Mouse (Mus musculus): ENCODE measurements around the gene Myo5c. TPM values are rescaled to one million over a fixed set of nuclear protein-coding genes. Genes with fewer than 3 reads are reported as not detected.

The Myo5c gene
- not detected for polyA plus RNA-seq (2017; shearing (Covaris generic))

DNA sequence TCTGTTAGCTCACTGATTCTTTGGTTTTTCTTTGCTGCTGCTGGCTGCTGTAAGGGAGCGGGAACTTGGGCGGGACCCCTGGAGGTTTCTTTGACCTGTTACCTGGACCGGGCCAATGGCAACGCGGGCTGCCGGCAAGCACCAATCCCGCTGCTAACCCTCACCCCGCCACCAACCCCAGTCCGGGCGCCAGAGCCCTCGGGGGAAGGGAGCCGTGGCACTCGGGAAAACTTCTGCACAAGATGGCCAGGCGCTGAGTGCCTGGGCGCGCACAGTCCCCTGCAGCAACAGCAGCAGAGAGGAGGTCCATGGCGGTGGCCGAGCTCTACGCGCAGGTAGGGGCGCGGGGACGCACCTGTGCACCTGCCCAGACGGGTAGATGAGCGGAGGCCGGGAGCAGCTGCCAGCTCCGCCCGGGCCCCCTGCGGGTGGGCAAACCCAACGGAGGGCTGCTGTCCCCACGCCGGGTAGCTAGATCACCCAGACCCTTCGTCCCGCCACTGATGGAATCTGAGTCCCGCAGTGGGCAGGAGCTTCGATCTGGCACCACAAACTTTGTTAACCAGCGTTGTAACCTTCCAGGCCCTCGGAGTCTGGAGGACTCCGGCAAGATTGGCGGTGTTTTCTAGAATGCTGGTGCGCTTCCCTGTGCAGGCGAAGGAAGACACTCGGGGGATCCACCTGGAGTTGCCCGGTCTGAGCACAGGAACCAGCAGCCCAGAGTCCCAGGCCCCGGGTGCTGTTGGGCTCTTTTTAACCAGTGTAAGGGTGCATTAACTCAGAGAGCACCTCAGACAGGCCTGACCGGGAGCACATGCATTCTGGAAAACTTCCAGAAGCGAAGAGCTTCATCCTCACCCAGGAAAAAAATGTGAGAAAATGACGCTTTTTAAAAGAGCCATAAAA lies at the start of gene Myo5c:
Gene Myo5c, plus strand, starts transcription at position 180 of the 906 bp plus-strand sequence.
- no peak for ATAC-seq

DNA sequence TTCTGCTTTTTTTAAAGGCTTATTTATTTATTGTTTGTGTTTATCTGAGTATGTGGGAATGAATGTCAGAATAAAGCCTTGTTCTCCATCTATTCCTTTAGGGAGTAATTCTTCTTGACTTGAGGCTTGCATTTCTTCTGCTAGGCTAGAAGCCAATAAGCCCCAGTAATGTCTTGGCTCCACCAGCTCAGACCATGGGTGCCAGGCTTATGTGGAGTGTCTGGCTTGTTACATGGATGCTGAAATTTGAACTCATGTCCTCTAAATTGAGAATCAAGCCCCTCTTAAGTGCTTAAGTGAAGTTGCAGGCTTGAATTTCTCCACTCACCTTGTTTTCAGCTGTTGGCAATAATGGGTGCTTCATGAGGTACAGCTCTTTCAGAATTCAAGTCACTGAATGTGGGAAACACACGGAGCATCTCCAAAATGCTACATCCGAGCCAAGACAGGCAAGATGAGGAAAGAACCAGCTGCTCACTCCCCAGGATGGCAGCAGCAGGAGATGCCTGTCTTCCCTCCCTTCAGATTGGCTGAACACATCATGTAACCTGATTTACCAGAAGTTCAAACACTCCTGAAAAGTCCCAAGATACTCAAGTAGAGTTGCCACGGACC lies 44.1 kb upstream of the Myo5c start:
- ATAC-seq: no peak

DNA sequence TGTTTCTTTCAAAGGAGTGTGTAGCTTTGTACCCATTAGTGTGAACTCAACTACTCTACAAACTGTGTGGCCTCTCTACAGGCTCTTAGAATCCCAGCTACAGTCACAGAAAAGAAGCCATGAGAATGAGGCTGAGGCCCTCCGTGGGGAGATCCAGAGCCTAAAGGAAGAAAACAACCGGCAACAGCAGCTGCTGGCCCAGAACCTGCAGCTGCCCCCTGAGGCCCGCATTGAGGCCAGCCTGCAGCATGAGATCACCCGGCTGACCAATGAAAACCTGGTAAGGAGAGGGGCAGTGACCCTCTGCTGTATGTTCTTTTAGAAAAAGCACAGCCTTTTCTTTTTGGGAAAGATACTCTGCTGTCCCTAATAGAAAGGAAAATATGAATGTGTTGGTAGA lies 38.0 kb upstream of the Myo5c start:
- no peak for ATAC-seq

DNA sequence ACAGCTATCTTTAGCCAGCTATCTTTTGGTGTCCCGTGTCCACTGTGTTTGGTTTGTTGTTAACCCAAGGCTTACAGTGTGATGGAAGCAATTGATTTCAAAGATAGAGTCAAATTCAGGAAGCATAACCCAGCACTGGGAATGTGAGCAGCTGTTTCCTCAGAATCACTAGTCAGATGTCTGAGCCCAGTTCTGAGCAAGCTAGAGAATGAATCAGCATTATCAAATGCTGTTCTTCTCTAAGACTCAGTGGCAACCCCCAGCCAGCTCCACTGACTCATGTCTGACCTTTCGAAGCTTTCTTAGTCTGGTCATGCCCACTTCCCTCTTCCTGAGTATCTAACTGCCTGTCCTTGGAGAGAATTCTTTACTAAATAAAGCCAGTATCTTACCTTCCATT lies 35.5 kb upstream of the Myo5c start:
- no peak for ATAC-seq

DNA sequence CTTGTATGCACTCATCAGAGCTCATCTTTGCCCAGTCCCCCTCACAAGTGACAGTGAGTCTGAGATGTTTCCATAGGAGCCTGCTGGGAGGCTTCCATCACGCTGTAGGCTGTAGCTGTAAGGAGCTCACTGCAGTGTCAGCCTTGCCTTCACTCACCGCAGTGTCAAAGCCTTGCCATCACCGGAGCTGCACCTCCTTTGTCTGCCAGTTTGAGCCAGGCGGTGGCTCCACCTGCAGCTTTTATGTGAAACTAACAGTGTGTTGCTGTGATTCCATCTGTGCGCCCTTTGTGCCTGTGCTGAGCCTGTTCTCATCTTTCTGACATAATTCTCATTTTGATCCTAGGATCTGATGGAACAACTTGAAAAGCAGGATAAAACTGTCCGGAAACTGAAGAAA lies 34.5 kb upstream of the Myo5c start:
- no peak for ATAC-seq

DNA sequence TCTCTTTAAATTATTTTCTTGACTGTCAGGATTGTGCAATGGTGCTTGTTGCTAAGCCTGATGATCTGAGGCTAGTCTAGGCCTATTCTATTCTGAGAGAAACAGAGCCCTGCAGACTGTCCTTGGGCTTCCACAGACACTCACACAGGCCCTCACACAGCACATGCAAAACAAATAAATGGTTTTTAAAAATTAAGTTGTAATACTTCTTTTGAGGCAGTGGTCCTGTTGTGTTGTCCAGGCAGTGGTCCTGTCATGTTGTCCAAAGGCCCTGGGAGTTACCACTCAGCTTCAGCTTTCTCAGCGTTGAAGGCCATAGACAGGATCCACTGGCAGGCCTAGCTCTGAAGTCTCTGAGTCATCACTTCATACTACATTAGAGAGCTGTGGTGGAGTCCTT lies 30.3 kb upstream of the Myo5c start:
- no peak for ATAC-seq

DNA sequence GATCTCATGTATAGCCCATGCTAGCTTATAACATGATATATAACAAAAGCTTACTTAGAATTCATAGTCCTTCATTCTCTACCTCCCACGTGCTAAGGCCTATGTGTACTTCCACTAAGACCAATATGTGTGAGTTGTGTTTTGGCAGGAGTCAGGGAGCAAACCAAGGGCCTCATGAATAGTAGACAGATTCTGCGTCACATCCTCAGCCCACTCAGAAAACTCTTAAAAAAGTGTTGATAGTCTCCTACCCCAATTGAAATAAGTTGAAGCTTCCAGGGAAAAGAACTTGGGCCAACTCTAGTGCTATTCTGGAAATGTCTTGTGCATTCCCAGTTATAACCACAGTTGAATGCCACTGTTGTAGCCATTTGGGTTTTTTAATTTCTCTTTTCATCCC lies 29.8 kb upstream of the Myo5c start:
- ATAC-seq: no peak

DNA sequence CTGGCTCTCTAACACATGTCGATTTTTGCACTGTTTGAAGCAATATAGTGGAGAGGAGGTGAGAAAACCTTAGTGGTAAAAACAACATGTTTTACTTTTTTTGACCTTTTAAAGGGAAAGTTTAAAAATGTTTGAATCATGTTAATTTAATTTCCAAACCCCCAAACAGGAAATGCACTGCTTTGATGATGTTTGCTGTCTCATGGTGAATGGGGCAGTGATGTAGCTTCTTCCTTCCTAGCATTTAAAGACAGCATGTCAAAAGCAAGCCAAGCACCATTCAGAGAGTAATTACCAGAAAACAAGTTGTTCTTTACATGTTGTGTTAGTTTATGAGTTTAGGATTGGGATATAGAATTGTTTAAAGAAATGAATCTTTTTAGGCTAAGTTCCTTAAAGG lies 22.6 kb upstream of the Myo5c start:
- ATAC-seq: no peak

DNA sequence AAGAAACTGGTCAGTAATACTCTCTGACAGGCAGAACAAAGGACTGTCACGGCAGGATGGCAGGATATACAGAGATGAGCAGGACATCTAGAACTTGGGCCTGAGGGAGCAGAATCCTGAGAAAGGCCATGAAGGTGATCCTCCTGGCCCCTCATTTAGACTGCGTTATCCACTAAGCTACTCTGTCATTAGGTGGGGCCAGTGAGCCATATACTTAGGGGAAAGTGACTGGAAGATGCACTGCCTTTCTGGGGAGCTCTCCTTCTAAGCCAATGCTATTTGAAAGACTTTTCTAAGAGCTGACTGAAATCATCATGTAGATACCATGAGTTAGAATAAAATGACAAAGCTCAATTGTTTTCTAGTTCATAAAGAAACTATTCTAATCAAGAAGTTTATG lies 21.6 kb upstream of the Myo5c start:
- ATAC-seq: no peak

DNA sequence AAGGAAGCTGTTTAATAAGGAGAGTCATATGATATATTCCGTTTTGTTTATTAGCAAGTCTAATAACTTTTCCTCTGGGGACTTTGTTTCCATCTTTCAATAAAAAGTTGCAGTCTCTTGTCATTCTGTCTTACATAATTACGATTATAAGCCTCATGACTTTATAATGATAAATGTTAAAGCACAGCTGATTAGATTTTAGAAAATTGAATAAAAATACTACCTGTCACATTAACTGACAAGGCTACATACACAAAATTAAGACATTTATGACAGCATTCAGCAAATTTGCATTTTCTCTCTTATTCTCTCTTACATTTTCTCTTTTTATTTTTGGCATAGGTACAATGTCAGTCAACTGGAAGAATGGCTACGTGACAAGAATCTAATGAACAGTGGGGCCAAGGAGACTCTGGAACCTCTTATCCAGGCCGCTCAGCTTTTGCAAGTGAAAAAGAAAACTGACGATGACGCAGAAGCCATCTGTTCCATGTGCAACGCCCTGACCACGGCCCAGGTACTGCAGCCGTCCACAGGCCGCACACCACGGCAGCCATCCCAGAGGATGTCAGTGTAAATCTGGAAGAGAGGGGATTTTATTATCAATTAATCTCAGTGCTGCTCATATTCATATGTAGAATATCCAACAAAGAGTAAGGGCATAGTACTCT lies 16.9 kb upstream of the Myo5c start:
- ATAC-seq: no peak

DNA sequence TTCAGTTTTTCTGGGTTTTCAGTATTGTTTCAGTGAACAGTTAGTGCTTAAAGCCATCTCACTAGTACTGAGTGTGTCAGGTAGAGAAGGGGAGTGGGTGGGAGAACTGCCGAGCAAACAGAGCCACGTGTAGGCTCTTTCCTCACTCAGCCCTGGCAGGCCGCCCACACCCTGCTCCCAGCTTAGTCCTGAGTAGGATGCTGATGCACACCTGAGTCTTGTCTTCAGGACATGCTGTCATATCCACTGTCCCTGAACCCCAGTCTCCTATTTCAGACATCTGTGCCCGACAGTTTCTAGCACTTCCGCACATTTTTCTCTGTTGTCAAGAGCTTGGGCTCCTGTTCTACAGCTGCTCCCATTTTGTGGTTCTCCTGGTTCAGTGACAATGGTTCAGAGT lies 11.9 kb upstream of the Myo5c start:
- no peak for ATAC-seq

DNA sequence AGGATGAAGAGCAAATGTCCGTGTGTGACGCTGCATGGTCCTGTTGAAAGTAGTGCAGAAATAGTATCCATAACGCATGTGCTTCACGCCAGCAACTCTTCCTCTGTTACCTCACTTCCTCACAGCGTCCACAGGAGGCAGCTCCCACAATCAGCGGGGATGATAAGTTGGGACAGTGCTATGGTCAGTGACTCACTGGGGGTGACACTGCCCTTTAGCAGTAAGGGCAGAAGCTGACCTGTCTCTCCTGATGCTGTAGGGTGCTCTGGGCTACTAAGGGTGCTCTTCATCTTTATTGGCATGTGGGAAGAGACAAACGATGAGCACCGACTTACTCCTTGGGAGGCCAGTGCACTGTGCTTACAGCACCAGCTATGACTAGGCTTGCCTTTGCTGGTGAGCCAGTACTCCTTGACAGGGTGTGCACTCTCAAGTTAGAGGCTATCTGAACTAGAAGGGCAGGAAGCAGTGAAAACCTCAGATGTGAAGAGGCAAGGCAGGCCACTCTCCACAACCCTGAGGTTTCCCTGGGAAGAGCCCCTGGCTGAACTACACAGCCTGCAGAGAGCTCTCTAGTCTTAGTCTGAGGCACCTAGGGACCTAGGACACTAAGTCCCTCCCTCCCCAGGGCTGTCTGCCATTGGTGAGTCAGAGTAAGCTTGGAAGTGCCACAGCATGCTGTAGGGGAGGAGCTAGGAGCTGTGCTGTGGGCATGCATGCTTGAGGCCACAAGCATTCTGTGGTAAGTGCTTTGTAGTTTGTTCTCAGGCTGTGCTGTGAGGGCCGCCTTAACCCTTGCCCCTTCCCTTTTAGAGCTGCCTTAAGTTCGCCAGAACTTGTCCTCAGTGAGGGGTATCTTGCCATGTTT lies 10.2 kb upstream of the Myo5c start:
- no peak for ATAC-seq

DNA sequence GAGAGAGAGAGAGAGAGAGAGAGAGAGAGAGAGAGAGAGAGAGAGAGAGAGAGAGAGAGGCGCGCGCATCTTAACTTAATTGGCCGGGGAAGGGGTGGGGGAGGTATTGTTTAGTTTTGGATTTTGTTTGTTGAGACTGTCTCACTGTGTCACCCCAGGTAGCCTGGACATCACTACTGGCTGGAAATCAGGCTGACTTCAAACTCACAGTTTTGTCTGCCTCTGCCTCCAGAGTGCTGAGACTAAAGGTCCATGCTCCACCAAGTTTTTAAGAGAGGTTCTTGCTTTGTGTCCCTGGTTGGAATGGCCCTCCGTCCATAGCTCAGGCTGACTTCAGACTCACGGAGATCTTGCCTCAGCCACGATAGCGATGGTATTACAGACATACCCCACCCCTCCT lies 1.0 kb downstream of the Myo5c start:
- no peak for ATAC-seq

DNA sequence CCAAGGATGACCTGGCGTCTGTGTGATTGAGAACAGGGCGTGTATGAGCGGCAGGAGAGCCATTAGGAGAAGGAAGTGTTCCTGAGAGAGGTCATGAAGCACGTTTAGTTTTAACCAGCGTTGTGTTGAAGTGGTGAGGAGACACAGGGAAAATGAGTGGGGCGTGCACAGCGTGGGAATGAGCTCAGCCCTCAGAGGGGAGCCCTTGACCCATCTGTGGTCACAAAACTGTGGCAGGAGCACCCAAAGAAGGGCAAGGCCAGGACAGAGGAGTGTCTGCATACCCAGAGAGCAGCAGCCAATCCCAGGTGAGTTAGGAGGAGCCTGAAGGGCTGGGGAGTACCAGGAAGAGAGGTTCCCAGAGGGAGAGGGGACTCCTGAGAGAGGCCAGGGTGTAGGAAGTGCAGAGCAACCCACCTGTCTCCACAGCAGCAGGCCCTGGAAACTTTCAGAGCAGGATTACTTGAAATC lies 2.5 kb downstream of the Myo5c start:
- ATAC-seq: no peak

DNA sequence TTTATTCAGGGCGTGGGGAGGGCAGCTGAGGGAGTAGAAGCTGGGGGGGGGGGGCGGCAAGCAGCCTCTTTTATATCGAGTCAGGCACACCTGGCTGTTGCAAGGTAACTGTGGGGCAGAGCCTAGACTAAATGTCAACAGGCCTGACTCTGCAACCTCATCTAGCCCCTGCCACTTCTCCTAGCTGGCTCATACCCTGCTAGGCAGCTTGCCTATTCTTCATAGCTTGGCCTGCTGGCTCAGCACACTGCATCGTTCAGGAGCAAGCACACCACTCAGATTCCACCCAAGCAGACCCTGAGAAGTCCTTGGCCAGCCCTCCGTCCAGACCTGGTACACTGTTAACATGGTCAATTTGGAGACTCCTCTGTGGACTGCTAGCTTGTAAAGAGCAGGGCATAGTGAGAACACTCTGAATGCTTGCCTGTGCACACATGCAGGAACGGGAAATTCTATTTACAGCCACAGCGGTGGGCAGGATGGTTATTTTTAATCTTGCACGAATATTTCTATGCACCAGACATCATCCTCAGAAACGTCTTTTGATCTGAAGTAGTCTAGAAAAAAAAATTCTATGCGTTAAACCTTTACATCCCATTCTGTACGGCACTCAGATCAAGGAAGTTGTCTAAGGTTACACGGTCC lies 3.3 kb downstream of the Myo5c start:
- no peak for ATAC-seq

DNA sequence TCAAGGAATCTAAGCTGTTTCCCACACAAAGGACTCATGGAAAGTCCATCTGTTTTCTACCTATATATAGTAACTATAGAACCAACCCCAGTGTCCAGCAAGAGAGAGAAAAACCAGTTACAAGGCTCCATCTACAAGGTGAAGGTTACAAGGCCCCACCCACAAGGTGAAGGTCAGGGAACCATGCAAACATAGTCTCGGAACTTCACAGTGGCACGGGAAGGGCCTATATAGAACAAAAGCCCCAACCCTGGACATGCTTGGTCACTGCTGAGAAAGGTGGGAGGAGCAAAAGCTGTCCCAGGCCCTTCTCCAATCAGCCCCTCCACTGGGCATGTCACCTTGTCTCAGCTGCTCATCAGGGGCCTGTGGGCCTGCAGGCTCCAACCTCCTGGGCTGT lies 3.9 kb downstream of the Myo5c start:
- no peak for ATAC-seq

DNA sequence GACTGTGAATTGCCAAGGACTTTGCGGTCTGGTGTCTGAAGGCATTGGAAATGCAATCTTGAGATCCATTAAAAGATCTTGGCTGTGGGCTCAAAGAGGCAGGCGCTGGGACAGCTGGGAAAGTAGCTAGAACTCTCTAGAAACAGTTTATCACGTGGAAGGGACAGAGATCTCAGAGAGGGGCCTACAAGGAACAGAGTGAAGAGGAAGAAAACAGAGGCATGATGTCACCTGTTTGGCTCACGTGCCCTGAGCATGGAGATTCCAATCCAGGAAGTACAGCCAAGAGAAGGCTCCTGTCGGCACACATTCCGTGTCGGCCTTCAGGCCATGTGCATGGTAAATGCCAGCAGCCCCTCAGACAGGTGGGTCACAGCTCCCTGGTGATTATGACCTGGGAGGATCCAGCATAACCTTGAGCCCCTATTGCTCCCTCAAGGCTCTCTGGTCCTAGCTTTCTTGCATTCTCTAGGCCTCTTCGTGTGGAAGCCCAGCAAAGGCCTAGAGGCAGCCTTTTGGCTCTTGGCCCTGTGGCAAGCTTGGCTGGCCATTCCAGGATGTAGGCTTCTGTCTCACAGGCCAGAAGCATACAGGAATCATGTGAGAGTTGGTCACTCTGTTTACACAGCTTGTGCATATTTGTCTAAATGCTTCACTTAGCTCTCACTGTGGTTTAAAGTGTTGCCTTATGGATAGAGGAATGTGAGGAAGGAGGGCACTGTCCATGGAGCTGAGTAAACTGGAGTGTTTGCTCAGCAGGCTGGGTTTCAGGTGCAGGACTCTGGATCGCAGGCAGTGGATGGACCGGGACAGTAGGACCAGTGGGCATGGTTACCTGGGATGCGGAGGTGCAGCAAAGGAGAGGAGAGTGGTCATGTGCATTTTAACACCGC lies 4.8 kb downstream of the Myo5c start:
- ATAC-seq: no peak

DNA sequence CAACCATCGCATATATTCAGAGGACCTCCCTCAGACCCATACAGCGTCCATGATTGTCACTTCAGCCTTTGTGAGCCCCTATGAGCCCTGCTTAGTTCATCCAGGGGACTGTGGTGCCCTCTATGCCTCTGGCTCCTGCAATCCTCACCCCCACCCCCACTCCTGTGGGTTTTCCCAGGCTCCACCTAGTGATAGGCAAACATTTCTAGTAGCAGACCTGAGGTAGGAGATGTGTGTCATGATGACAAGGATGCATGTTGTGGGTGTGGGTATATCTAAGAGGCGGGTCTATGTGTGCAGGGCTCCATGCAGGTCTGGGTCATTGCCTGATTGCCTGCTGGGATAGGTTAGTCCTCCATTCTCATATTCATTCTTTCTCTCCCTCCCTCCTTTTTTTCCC lies 6.4 kb downstream of the Myo5c start:
- no peak for ATAC-seq

DNA sequence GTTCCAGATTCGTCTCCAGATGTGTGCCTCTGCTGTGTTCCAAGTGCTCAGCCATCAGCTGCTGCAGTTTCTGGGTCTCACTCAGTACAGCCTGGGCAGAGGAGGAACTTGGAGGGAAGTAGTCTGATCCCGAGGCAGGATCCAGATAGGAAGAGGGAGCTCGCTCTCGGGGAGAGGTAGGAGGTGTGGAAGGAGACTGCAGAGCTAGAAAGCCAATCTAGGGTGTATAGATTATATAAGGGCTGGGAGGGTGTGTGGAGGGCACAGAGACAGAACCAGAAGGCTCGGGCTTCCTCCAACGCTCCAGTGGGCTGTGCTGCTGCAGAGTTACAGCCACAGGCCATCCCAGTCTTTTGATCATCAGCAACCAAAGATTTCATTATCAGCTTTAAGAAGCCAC lies 11.2 kb downstream of the Myo5c start:
- ATAC-seq: no peak

DNA sequence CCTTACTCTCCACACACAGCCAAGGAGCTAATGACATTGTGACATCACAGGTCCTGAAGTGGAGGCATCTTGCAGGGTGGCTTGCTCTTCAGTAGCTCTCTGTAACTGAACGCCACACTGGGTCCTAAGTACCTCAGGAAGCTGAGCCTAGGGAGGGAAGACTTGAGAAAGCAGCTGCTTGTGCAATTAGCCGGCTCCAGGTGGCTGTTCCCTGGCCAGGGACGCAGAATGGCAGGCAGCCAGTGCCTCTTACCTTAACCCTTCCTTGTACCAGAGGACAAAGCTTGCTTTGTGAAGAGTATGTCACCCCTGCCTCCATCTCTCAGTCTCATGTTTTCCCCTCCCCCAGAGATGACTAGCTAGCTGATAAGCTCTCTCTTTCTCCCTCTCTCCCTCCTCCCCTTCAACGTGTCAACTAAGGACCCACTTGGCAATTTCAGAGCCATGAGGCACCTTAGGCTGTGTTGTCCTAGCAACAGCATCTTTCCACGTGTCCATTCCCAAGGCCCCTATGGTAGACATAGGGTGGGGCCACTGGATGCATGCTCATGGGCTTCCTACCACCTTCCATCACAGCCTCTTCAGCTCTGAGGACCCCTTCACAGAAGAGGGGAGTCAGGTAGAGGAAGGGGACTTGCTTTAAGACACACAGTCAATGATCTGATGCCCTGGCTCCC lies 12.0 kb downstream of the Myo5c start:
- no peak for ATAC-seq

DNA sequence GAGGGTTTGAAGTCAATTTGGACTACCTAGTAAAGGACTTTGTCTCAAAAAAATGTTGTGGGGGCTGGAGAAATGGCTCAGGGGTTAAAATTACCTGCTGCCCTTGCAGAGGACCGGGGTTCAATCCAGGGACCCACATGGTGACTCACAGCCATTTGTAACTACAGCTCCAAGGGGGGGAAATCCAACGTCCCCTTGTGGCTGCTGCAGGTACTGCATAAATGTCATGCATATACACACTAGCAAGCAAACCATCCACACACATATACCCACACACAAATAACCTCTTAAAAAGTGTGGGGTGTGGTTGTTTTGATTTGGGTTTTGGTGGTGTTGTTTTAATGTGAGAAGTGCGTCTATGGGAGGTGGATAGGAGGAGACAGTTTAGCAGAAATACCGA lies 12.7 kb downstream of the Myo5c start:
- no peak for ATAC-seq

Data from activated CD4-positive, CD25-positive, alpha-beta regulatory T cell, adult 4 months (primary cell).